Mouse (Mus musculus): ENCODE data around the gene Trim65.
A peak's percentile ranks its signal among the peaks of the same experiment; 100 is the strongest.
"Not testable (repeated sequence)": the region's sequence is repeated elsewhere in the genome, so short reads cannot be mapped to it uniquely, and the experiment has no call there.

The Trim65 gene

DNA sequence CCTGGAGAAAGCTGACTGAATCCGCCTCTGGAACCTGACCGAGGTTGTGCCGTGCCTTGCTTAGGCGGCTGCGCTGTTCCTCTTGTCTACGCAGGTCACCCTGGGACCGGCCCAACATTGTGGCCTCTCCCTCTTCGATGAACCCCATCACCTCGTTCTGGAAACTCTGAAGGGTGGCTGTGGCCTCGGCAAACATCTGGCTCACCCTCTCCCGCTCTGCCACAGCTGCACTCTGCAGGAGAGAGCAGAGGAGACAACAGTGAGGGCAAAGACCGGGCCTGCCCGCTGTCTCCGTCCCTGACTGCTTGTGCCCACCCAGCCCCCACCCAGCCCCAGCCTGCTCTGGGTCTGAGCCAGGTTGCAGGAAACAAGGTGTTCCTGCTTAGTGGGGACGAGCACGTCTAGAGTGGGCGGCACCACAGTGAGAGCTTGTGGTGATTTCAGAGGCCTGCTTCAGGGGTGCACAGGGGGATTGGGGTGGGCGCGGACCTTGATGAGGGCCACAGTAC lies 23.1 kb downstream of the Trim65 start:
- no peak for DNase-seq

DNA sequence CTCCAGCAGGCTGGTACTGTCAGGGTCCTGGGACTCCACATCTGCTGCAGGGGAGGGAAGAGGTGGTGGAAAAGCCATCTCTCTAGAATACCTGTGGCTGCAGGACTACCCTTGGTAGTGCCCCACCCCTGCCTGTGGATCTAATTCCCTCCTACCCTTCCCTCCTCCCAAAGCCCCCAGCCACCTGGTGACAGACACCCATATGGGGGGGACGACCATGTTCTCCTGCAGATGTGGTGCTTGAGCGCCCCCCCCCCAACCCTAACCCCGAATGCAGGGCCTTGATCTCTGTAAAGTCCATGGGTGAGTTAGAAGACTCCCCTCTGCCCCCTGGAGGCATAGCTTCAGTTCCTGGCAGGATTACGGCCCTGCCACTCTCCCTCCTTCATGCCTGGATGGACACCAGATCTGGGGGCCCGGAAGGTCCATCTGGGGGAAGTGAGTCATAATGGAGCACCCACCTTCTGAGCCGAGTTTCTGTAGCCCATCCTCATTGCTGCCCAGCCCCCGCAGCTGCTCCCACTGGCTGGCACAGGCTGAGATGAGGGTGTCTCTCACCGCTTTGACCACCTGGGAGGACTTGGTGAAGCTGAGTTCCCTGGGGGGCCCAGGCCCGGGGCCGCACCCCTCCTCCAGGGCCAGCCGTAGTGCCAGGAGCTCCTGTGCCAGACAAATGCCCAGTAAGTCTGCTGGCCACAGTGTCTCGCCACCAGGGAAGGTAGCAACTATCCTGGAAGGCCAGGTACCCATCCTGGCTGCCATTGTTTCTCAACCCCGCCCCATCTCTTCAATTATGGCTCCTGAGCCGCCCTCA lies 23.8 kb downstream of the Trim65 start:
- DNase-seq, result no peak

DNA sequence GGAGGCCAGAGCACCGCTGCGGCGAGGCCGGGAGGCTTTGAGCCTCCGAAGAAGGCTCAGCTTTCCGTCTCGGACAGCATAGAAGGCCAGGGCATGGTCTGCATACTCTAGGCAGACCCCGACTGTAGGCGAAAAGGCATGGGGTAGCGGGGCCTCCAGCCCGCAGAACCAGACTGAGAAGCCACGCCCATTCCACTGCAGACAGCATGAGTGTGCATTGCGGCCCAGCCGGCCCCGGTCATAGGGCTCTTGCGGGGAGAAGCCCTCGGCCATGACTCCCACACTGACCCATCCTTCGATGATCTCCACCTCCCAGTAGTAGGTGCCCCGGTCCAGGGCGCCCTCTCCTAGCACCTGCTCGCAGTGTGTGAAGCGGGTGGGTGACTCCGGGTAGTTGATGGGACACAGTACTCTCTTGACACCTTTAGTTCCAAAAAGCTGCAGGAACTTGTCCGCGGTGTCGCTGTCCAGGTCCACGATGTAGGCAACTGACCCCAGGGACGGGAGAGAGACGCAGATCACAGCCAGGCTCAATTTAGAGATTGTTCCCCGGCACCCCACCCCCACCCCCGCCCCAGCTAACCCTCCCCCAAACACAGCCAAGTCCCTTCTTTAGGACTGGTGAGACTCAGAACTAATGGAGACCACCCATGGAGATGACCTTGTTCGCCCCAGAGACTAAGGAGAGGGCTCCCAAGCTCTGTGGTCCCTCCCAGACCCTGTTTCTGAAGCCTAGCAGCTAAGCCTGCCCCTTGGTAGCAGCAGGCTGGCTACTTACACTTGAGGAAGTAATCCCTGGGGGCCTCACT lies 24.6 kb downstream of the Trim65 start:
- DNase-seq, result peak; percentile 58

DNA sequence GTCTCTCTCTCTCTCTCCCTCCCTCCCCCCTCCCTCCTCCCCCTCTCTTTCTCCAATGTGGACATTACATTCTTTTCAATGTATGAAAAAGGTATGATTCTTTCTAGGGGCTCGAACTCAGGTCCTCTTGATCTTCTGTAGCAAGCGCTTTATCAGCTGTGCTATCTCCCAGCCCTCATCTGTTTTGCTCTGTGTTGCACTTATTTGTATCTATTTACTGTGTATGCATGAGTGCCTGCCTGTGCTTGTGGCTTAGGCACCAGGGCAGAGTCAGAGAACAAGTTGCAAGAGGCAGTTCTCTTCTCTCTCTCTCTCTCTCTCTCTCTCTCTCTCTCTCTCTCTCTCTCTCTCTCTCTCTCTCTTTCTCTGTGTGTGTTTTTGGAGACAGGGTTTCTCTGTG lies 25.9 kb downstream of the Trim65 start:
- DNase-seq, result no peak

DNA sequence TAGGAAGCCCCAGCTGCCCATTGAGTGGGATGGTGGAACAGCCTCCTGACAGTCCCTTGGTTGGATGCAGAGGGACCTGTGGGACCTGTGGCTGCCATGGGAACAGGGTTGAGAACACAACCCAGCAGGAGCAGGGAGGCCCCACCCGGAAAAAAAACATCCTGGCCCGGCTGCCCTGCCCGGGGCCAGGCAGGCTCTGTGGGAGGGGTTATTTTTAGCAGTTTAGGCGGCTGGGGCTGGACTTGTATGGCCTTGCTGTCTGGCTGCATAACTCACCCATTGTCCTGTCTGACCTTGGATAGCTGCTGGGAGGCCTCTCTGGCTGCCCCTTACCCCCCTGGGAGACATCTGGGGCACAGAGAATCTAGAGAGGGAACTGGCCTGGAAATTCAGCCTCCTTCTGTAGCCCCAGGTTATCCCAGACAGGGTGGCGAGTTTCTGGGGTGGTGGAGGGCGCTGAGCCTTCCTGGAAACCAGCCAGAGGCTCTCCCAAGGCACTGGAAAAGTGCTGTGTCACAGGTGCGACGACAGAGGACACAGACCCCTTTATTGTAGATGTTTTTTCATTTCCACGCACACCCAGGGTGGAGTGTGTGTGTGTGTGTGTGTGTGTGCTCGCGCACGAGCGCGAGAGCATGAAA lies 26.8 kb downstream of the Trim65 start:
- DNase-seq, result peak; percentile 80

DNA sequence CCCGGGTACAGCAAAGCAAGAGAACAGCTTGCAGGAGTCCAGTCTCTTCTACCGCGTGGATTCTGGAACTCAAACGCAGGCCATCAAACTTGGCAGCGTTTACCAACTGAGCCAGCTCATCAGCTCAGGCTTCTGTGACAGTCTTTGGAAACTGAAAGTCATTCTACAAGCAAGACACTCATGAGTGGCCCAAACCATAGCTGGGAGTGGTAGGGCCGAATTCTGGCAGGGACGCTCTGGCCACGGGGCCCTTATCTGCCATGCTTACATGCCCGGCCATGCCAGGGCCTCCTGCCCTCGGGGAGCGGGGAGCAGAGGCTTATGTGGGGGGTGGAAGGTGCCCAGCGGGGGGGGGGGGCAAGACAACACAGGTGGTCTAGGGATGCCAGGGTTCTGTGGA lies 27.4 kb downstream of the Trim65 start:
- no peak for DNase-seq

DNA sequence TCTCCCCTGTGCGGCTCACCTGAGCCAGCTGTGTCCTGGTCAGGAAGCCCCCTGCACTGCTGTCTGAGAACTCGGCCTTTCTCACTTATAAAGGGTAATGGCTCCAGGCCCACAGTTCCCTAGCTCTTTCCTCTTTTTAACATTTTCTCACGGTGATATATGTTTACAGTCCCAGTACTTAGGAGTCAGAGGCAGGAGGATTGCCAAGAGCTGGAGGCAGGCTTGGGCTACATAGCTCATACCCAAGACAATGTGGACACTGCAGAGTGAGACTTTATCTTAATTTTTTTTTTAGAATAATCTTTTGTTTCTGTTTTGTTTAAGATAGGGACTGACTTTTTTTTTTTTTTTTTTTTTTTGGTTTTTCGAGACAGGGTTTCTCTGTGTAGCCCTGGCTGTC lies 28.5 kb downstream of the Trim65 start:
- no peak for DNase-seq

DNA sequence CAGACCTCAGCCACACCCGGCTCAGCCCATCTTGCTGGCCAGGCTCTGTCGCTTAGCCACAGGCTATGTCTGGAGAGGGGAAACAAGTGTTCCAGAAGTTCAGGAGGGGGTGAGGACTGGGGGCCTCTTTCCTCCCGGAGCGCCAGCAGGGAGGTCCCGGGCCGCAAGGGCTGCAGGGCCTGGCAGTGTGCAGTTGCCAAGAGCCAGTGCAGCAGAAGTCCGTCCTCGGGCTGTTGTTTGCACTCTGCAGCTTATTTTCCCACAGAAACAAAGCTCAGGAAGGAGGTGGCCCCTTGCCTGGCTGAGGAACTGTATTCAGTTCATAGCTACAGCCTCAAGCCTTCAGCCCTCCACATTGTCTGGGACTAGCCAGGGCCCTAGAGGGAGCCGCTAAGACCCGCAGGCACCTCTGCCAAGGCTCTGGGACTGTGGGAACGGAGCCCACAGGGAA lies 29.0 kb downstream of the Trim65 start:
- DNase-seq, result peak; percentile 70

DNA sequence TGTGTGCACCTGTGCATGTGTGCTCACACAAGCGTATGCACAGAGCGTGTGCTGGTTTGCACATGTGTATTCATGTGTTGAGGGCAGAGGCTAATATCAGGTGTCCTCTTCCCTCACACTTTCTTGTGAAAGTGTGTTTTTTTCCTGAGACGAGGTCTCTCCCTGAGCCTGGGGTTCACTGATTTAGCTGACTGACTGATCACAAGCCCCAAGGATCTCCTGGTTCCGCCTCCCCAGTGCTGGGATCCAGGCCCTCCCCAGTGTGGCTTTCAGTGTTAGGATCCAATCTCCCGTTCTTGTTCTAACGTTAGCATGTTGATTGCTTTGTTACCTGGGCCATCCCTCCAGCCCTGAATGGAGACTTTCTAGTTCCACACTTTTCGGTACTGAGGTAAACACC lies 30.1 kb downstream of the Trim65 start:
- DNase-seq, result no peak

DNA sequence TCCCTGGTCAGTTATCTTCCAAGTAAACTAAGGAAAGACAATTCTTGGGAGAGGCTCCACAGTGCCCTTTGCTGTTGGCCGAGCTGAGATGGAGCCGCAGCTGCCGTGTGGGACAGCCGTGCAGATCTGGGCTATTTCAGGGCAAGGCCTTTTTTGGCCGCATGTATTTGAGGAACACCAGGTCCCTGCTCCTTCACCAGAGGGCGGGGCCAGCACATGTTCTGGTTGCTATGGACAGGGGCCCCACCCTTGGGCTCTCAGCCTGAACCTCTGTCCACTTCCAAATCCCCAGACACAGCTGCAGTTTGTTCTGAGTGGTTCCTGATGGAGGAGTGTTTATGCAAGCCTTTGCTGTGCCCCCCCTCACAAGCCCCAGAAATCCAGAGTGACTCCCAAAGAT lies 30.5 kb downstream of the Trim65 start:
- DNase-seq, result peak; percentile 65

DNA sequence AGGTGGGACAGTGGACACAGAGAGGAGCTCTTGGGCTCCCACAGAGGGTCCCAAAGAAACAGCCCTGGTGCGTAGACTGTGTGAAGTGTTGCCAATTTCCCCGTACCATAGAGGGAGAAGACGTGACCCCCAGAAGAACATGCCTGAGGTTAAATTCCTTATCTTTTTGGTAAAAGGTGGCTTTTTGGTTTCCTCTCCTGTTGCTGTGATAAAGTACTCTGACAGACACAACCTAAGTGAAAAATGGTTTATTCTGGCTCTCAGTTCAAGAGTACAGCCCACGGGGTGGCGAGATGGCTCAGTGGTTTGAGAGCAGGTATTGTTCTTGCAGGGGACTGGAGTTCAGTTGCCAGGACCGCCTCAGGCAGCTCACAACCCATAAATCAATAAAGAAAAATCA lies 31.5 kb downstream of the Trim65 start:
- no peak for DNase-seq

DNA sequence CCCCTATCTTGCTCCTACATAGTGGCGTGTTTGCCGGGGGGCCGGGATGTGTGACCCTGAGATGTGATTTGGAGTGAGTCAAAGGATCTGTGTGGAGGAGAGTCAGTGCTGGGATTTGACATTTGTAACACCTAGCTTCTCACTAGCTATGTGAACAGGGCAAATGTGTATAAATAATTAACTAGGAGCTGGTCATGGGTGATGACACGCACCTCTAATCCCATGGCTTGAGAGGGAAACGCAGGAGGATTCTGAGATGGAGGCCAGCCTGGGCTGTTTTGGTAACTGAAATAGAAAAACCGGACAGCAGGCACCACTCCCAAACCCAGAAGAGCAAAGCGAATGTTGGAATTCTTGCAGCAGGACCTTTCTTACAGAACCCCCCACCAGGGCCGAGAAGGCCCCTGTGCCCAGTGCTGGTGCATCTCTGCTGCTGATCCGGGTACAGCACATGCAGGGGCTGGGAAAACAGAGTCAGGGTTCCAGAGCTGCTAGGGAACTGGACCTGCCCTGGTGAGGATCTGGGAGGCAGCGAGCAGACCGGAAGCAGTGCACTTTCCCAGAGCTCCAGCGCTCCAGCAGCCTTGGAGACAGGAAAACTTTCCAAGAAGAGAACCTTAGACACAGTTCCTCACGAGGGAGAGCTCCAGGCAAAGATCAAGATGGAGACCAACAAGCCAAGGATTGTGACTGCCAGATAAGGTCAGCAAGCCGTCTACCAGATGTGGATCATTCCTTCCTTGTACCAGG lies 32.0 kb downstream of the Trim65 start:
- DNase-seq, result peak; percentile 67

DNA sequence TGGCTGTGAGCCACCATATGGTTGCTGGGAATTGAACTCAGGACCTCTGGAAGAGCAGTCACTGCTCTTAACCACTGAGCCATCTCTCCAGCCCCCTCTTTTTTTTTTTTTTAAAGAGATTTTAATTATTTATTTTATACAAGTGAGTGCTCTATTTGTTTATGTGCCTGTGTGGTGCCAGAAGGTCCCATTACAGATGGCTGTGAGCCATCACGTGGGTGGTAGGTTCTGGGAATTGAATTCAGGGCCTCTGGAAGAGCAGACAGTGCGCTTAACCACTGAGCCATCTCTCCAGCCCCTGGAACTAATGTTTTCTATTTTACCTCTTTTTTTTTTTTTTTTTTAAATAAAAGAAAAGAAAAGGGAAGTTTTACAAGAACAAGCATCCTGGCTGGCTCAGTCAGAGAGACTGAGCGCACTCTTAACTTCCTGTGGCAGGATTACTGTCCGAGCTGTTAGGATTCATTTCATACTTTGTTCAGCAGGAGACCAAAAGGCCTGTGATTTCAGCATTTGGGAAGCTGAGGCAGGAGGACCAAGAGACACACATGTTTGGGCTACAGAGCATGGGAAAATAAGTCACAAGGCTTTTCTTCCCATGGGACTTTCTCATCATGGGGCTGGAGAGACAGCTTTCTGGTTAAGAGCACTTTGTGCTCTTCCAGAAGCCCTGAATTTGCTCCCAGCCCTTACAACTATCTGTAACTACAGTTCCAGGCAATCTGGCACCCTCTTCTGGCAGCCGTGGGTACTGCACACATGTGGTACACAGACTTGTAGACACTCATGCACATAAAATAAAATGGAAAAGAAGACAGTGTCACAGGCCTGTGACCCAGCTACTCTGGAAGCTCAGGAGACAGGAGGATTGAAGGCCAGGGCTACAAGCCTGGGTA lies 34.5 kb downstream of the Trim65 start:
- no peak for DNase-seq

DNA sequence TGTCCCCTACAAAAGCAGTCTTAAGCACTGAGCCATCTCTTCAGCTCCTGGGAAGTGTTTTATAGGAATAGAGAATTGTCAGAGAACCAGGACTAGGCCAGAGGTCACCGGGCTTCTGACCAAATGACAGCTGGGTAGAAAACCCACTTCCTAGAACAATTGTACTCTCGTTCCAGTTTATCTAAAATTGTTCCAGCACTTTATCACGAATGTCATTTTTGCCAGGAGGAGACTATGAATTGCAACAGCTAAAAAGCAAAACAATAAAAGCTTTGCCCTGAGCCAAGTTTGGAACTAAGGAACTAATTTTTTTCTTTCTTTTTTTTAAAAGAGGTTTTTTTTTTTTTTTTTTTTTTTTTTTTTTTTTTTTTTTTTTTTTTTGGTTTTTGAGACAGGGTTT lies 35.4 kb downstream of the Trim65 start:
- peak; percentile 80 for DNase-seq

DNA sequence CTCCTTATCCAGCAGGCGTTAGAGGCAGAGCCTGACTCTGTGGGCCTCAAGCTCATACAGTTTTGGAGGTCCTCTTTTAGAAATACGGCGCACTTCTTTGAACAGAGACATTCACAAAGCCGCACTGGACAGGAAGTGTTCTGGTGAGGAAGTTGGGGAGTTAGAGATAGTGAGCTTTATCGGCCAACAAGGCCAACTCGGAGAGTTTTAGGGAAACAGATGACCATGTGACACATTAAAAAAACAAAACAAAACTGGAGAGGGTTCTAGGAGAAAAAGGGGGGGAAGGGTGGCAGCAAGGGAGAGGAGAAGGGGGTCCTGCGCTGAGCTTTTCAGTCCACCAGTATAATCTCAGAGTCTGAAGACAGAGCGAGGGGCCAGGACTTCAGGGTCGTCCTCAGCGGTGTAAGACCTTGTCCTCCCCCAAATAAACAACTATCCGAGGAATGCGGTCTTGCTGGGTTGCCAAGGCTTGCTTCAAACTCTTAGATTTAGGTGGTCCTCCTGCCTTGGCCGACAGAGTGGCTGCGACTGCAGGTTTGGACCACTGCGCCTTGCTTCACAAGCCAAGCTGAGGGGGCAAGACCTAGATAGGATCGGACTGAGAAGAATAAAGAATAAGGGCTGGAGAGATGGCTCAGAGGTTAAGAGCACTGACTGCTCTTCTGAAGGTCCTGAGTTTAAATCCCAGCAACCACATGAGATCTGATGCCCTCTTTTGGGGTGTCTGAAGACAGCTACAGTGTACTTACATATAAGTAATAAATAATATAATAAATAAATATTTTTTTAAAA lies 37.0 kb downstream of the Trim65 start:
- no peak for DNase-seq

DNA sequence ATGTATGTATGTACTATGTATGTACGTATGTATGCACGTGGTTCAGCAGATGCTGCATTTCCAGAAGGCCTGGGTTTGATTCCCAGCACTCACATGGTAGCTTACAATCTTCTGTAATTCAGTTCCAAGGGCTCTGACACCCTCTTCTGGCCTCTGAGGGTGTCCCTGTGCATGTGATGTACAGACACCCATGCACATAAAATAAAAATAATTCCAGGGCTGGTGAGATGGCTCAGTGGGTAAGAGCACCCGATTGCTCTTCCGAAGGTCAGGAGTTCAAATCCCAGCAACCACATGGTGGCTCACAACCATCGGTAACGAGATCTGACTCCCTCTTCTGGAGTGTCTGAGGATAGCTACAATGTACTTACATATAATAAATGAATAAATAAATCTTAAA lies 38.0 kb downstream of the Trim65 start:
- not testable (repeated sequence) for DNase-seq

DNA sequence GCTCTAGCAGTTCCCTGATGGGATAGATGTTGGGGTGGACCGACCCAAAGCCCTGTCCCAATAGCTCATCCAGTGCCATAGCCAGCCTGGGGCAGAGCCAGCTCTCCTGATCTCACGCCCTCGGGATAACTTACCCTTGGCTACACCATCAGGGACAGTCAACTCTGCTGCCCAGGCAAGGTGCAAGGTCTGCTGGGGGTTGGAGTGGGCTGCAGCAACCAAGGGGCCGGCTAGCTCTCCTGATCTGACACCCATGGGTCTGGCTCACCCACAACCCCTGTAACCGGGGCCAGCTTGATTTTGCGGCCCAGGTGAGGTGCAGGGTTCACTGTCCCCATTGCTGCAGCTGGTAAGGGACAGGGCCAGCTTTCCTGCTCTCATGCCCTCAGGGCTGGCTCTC lies 39.3 kb downstream of the Trim65 start:
- no peak for DNase-seq

DNA sequence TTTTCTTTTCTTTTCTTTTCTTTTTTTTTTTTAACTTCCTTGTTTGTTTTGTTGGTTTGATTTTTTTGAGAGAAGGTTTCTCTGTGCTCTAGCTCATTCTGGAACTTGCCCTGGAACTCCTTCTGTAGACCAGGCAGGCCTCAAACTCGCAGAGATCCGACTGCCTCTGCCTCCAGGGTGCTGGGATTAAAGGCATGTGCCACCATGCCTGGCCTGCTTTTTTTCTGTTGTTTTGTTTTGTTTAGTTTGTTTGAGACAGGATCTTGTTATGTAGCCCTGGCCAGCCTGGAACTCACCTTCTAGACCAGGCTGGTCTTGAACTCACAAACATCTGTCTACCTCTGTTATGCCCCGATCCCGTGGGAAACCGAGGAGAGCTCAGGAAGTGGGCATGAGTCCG lies 41.4 kb downstream of the Trim65 start:
- DNase-seq, result no peak

DNA sequence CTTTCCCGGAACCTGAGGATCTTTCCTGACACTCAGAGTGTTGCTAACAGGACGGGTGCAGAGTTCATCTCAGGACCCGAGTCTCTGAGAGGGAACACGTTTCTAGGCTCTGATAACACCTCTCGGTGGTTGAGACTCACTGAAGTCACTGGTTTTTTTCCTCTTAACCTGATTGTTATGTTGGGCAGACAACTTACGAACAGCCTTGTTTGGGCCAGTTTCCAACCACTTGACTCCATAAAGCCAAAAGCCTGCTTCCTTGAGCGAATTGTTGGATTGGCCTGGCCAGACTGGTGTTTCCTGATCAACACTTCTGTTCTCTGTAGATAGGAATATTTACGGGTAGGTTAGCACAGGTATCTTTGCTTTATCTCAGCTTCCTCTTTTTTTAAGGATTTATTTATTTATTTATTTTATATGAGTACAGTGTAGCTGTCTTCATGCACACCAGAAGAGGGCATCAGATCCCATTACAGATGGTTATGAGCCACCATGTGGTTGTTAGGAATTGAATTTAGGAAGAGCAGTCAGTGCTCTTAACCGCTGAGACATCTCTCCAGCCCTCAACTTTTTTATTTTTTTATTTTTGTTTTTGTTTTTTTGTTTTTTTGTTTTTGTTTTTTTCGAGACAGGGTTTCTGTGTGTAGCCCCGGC lies 42.1 kb downstream of the Trim65 start:
- no peak for DNase-seq

DNA sequence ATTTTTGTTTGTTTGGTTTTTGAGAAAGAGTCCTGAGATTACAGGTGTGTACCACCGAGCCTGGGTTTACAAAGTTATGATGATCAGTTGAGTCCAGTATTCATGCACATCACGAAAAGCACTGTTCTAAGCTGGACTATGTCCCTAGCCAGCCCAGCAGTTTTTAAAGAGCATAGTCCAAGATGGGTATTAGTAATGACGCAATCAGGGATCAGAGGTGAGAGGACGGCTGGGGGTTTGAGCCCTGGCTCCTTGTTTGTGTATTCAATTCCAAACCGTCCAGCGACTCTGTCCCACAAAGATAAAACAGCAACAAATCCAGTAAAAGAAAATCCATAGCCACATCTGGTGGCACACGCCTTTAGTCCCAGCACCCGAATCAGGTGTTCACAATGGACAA lies 42.7 kb downstream of the Trim65 start:
- no peak for DNase-seq

All from kidney, postnatal 10 days (tissue).